Mouse (Mus musculus) spleen, adult 2 months (tissue): ENCODE measurements around the gene Gm45713. TPM values are rescaled to one million over a fixed set of nuclear protein-coding genes. Genes with fewer than 3 reads are reported as not detected.
A peak's percentile ranks its signal among the peaks of the same experiment; 100 is the strongest.

ENCODE experiments used
- DNase-seq, 2 experiments: peaks; one replicate each; pipeline versions ENCODE4 v3.0.0 to v3.0.0-alpha.2; 2012 to 2021; ENCODE audit warnings: low spot score in 2 of 2, low read depth in 1 of 2
- H3K27ac ChIP-seq: fragments of 200-500 bp; 2 replicates; pipeline ENCODE4 v1.5.1; 2012; ENCODE audit warnings: low read length, inconsistent platforms; ENCODE audit not compliant: insufficient read depth
- H3K27me3 ChIP-seq: fragments of 200-500 bp; 2 replicates; pipeline ENCODE4 v1.6.1; 2012; ENCODE audit warnings: mild to moderate bottlenecking, moderate library complexity, low read length, inconsistent platforms; ENCODE audit not compliant: control insufficient read depth, insufficient read depth
- H3K36me3 ChIP-seq: fragments of 200-500 bp; 2 replicates; pipeline ENCODE4 v1.6.1; 2012; ENCODE audit warnings: mild to moderate bottlenecking, low read length, inconsistent platforms; ENCODE audit not compliant: control insufficient read depth, insufficient read depth
- H3K4me1 ChIP-seq: fragments of 200-500 bp; 2 replicates; pipeline ENCODE4 v1.6.1; 2011; ENCODE audit warnings: inconsistent platforms; ENCODE audit not compliant: control insufficient read depth, insufficient read depth, insufficient read length
- H3K4me3 ChIP-seq: fragments of 200-500 bp; 2 replicates; pipeline ENCODE4 v1.5.1; 2011; ENCODE audit warnings: mild to moderate bottlenecking, inconsistent platforms; ENCODE audit not compliant: insufficient read depth, insufficient read length; ENCODE audit errors: extremely low read depth
- CTCF ChIP-seq: fragments of 200-500 bp; IDR thresholded peaks from 2 replicates; pipeline ENCODE4 v1.5.1; 2011; ENCODE audit warnings: mild to moderate bottlenecking, inconsistent platforms; ENCODE audit not compliant: insufficient read depth, insufficient read length, insufficient replicate concordance; ENCODE audit errors: extremely low read depth
- POLR2A ChIP-seq: fragments of 200-500 bp; IDR thresholded peaks from 2 replicates; pipeline ENCODE4 v1.6.1; 2011; ENCODE audit warnings: low read depth, low read length, inconsistent platforms
- WGBS: fragments of 180-500 bp; shearing (Covaris S2); methylation state at CpG from one replicate; pipeline ENCODE4 v1.1.7; 2018; 5-methylcytosine and 5-hydroxymethylcytosine counted together
- polyA plus RNA-seq: library from polyadenylated mRNA; depleted of rRNA; stranded (reverse); fragments of >200 nt; gene quantifications from 2 replicates; pipeline ENCODE4 v1.2.3, GENCODE M21; 2012

Gm45713 gene
- polyA plus RNA-seq, 1 experiment, result 0.70 TPM

DNA sequence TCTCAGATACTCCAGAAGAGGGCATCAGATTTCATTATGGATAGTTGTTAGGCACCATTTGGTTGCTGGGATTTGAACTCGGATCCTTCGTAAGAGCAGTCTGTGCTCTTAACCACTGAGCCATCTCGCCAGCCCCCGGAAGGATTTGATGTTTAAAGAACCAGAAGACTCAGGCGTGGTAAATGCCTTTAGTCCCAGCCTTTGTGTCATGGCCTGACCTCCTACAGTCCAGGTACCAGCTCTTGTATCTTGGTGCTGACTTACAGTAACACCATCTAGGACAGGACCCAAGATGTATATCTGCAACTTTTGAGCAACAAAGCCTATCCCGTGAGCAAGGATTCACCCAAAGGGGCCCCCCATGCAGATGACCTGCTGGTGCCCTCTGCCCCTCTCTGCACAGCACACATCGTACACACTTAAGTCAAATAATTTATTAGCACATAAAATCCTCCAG lies 10.9 kb downstream of the Gm45713 start:
- Histone ChIP-seq H3K4me1 (peaks cover 12% of the 10 kb centered on the region; the same call in 1 of the 2 replicates), H3K36me3 (peaks cover 35% of the 10 kb centered on the region)
- WGBS, result 68% methylated on average over 7 of the region's 7 CpGs

DNA sequence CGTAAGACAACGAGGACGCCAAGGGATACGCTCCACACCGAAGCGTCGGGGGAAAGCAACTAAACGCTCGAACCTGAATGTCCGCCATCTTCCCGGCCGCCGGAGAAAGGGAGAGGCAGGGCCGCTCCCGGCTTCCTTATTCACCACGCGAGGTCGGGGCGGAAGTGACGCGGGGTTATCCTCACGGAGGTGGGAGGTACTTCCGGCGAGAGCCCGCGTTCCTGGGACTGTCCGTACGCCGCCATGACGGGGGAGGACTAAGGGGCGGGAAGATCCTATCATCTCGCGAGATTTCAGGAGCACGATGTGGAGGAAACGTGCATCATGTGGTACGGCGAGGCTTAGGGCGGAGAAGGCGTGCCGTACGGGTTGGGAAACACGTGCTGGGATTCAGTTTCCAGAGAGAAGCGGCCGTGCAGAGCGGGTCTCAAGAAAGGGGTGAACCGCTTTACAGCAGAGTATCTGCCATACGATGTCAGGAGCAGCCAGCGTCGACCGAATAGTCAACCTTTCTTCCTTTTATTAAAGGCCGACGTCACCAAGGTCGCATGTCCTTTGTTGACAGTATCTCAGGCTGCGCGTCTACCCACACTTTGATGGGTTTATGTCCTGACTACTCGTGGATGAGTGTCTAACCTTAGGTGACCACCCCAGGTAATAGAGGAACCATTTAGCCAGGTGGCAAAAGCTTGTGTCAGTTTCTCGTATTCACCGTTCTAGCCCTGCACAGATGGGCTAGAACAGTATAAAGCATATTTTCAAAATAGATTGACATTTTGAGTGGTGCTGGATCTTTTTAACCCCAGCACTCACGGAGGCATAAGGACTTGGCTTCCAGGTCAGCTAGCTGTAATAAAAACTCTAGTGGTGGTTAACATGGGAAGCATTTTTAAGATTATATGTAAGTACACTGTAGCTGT lies 11.5 kb downstream of the Gm45713 start, which contains the start of gene Rps11:
Gene Rps11 (minus strand): TSS at position 216 of the 920 bp plus-strand sequence.
- H3K27me3 ChIP-seq, result no peaks in the 10 kb centered on the region
- peak; percentile 98 to 99 for DNase-seq
- peaks cover 19% of the 10 kb centered on the region; the same call in 1 of the 2 replicates for H3K4me1 ChIP-seq
- no peak for TF ChIP-seq CTCF
- peak; percentile 2 for TF ChIP-seq POLR2A
- H3K27ac ChIP-seq, result peak within 1 kb of the TSS; percentile 96
- peak within 1 kb of the TSS; percentile 83 for H3K4me3 ChIP-seq
- 2% methylated on average over 59 of the region's 59 CpGs for WGBS
- peaks cover 35% of the 10 kb centered on the region for H3K36me3 ChIP-seq

More for the DNA sequence above, 10.9 kb downstream of the Gm45713 start:
- no peak for DNase-seq
- H3K27me3 ChIP-seq, result no peaks in the 10 kb centered on the region
- no peak for TF ChIP-seq CTCF
- no peak for TF ChIP-seq POLR2A
- H3K27ac ChIP-seq, result no peak overlapping the region
- no peak overlapping the region for H3K4me3 ChIP-seq

GRCm38 (mm10) chr7:45123186-45123570 lies 12.9 kb downstream of the Gm45713 start:
- TF ChIP-seq POLR2A (no peak), CTCF (no peak)

DNA sequence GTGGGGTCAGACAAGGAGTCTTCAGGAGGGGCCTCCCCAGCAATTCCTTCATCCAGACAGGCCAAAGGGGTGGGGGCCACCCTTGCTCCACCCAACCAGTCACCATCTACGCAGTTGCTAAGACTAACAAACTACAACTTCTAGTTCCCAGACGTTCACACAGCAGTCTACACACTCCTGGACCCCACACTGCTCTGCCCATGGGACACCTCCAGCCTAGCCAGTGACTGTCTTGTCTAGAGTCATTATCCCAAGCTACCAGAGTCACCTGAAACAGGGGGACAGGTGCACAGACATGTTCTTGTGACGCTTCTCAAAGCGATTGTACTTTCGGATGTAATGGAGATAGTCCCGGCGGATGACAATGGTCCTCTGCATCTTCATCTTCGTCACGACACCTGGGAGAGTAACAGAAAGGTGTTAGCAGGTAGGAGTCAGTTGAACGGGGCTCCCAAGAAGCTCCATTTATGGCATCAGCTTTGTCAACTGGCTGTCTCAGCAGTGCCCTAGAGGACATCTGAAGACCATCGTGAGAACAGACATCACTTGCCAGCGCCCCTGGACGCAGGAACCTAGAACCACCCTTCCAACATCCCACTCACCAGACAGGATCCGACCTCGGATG lies 13.4 kb downstream of the Gm45713 start:
- peaks cover 29% of the 10 kb centered on the region; the same call in 1 of the 2 replicates for H3K4me1 ChIP-seq
- no peak for DNase-seq
- peaks cover 35% of the 10 kb centered on the region for H3K36me3 ChIP-seq

More at GRCm38 (mm10) chr7:45123186-45123570, 12.9 kb downstream of the Gm45713 start:
- H3K4me3 ChIP-seq, result peak overlapping the region; percentile 83
- H3K4me1 ChIP-seq, result peaks cover 26% of the 10 kb centered on the region; the same call in 1 of the 2 replicates
- no peaks in the 10 kb centered on the region for H3K27me3 ChIP-seq
- WGBS, result 5% methylated on average over 12 of the region's 12 CpGs
- H3K36me3 ChIP-seq, result peaks cover 35% of the 10 kb centered on the region
- peak overlapping the region; percentile 96 for H3K27ac ChIP-seq
- peak in 1 of 2 experiments; percentile 62 for DNase-seq

DNA sequence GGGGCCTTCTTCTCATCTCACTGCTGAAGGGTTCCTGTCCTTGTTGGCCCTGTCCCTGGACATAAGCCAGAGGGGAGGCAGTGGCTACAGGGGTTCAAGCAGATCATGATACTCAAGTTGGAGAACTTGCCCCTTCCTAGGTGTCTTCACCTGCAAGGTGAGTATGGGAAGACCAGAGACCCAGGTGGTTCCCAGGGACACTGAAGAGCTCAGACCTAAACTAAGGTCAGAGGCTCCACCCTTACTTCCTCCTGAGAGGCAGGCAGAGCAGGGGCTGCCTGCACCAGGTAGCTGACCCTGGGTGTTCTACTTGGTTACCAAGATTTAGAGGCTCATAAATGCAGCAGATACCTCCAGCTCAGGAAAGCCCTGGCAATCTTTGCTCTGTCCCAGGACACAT lies 14.1 kb downstream of the Gm45713 start:
- H3K4me3 ChIP-seq, result peak overlapping the region; percentile 57
- H3K36me3 ChIP-seq, result peaks cover 32% of the 10 kb centered on the region
- H3K27ac ChIP-seq, result peak overlapping the region; percentile 96
- peaks cover 30% of the 10 kb centered on the region; the same call in 1 of the 2 replicates for H3K4me1 ChIP-seq
- H3K27me3 ChIP-seq, result no peaks in the 10 kb centered on the region
- no peak for DNase-seq
- TF ChIP-seq CTCF (no peak), POLR2A (no peak)

More for the DNA sequence above, 13.4 kb downstream of the Gm45713 start:
- 62% methylated on average over 15 of the region's 15 CpGs for WGBS
- no peak for TF ChIP-seq POLR2A
- TF ChIP-seq CTCF, result no peak
- H3K4me3 ChIP-seq, result peak overlapping the region; percentile 83
- H3K27ac ChIP-seq, result peak overlapping the region; percentile 96
- no peaks in the 10 kb centered on the region for H3K27me3 ChIP-seq

DNA sequence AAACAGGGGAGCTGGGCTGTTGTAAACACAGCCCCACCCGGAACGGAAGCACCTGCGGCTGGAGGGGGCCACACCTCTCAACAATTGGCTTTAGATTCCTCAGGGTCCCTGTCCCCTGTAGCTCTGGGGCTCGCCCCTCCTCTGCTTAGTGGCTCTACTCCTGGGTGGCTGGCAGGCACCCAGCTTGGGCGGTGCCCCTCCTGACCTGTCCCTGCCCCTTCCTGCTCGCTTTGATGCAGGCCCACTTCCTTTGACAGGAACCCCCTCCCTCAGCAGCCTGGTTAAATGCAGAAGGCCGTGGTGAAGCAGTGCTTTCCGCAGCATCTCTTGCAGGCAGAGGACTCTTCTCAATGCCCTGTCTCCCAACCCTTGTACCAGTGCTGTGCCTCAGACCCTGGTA lies 14.6 kb downstream of the Gm45713 start:
- peak; percentile 71 to 91 for DNase-seq
- Histone ChIP-seq H3K4me1 (peaks cover 28% of the 10 kb centered on the region; the same call in 1 of the 2 replicates), H3K4me3 (peak overlapping the region; percentile 57), H3K27me3 (no peaks in the 10 kb centered on the region), H3K36me3 (peaks cover 26% of the 10 kb centered on the region), H3K27ac (peak overlapping the region; percentile 96)
- TF ChIP-seq CTCF (no peak), POLR2A (peak; percentile 99)
- WGBS, result 7% methylated on average over 8 of the region's 8 CpGs
